Mouse (Mus musculus): ENCODE measurements around the gene Fgd3.

Gene Fgd3

DNA sequence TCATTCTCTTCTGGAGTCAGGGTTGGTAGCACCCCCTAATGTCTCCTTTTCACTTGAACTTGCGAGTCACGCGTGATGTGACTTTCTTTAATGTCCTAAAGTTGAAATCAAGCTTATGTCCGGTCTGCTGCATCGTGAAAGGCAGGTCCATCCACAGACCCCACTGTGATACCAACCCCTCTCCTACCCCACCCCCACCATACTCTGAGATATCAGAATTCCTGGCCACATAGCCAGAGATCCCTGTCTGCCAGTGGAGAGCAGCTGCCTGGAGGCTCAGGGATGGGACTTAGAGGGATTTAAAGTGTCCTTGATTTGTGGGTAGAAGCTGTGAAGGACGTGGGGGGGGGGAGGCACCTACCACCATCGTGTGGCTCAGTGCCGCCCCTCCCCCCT, 71.6 kb downstream of the Fgd3 start, which contains the start of gene Susd3:
TSS of gene Susd3 (minus strand) at position 240 of the 396 bp plus-strand sequence.
- no peak for DNase-seq (ENCODE audit: low read depth, low spot score)

DNA sequence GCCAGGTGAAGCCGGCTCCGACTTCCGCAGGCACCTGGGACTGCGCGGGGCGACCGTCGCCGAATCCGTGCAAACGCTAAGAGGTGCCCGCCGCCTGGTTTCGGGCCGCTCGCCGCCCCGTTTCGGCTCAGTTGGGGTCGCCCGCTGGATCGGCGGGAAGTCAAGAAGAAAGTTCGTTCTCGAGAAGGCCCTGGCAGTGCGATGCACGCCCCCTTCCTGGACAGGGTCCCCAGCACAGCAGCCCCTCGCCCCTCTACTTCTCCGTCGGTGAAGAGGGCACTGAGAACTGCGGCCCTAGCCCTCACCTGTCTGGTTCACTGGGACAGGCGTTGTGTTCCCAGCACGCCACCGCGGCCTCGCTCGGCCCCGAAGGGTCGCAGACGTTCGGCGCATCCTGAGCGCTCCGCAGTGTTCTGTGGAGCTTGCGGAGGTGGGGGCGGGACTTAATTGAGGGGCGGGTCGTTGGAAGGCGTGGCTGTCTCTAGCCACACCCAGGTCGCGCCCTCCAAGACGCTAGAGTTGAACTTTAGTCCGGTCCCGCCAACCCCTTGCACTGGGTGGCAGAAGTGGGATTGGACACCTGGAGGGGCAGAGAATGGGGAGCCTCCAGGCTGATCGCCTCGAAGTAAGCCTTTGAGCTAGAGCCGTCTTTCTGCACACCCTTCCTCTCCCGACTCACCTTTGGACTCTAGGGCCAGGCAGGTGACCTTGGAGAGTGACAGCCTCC, 72.2 kb downstream of the Fgd3 start:
- peak; percentile 74 for DNase-seq (ENCODE audit: low read depth, low spot score)

DNA sequence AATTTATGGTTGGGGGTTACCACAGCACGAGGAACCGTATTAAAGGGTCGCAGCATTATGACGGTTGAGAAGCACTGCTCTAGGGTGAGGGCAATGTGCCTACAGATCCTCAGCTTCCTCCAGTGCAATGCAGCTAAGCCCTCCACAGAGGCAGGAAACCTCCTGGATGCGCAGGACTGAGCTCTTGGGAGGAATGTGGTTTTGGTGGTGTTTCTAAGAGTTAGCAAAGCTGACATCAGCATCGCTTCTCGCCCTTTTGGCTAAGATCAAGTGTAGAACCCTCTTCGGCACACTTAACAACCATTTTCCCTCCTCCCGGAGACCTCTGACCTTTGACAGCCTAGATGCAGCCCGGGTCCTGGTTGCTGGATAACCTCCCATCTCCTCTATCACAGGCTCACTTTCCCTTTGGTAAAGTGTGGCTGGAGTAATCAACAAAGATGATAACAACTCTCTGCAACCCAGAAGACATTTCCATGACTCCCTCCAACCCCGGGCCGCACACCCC, 72.8 kb downstream of the Fgd3 start:
- no peak for DNase-seq (ENCODE audit: low read depth, low spot score)

DNA sequence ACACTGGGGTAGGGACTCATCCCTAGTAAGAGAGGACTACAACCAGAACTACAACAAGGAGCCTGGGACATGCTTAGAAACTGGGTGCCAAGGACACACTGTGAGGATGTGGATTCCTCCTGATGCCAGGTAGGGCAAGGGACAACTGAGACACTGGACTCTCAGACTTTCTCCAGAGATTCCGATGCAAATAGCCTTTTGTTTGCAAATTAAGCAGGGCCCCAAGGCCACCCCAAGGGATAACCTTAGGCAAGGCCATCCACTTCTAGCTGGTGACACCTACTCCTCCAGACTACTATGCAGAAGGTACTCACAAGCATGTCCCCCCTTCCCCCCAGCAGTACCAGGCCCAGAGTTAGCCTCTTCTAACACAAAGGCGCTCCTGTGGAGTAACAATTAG, 73.5 kb downstream of the Fgd3 start:
- DNase-seq (ENCODE audit: low read depth, low spot score): no peak

DNA sequence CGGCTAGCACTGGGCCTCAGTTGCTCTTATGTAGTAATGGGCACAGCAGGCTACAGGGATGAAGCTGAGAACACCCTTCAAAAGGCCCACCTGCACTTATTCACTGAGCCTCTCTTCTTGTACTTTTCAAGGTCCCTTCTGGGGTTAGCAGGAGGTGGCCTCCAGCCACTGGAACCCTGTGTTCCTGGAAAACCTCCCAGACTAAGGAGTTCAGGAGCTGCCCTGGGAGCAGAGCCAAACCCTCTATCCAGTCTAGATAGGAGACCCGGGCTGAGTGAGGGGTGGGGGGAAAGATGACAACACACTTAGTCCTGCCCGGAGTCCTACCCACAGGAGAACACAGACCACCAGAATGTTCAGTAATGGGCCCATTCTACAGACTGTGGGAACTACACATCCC, 74.1 kb downstream of the Fgd3 start:
- no peak for DNase-seq (ENCODE audit: low read depth, low spot score)

DNA sequence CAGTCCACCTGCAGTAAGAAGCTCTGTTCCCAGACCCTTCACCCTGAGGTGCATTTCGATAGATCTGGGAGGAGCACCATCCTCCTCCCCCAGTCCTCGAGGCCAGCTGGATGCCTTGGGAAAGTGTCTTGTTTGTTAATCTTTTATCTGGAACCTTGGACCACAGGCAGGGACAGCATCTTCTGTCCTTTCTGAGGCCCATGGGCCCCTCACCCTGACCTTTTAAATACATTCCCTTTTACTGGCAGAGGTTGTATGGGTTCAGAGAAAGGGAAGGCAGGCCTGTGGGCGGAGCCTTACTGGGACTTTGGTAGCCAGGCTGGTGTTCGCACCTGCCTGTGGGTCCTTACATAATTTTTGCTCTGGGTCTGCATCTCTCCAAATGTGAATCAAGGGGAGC, 74.9 kb downstream of the Fgd3 start:
- DNase-seq (ENCODE audit: low read depth, low spot score): no peak

DNA sequence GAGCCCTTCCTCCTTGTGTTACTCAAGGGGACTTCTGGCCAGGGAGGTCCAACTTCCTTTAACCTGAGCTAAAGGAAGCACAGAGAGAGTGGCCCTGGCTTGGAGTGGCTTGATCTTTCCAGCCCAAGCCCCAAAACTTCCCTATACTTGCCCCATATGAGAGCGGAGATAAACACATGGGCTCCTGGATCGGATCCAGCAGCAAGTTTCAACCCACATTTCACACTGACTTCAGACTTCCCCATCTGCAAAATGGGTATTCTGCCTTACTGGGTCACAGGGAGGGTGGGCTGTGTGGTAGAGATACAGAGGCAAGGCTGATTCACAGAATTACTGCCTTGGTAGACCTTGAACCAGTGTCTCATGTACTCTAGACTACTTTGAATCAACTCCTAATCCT, 76.6 kb downstream of the Fgd3 start:
- DNase-seq (ENCODE audit: low read depth, low spot score): no peak

DNA sequence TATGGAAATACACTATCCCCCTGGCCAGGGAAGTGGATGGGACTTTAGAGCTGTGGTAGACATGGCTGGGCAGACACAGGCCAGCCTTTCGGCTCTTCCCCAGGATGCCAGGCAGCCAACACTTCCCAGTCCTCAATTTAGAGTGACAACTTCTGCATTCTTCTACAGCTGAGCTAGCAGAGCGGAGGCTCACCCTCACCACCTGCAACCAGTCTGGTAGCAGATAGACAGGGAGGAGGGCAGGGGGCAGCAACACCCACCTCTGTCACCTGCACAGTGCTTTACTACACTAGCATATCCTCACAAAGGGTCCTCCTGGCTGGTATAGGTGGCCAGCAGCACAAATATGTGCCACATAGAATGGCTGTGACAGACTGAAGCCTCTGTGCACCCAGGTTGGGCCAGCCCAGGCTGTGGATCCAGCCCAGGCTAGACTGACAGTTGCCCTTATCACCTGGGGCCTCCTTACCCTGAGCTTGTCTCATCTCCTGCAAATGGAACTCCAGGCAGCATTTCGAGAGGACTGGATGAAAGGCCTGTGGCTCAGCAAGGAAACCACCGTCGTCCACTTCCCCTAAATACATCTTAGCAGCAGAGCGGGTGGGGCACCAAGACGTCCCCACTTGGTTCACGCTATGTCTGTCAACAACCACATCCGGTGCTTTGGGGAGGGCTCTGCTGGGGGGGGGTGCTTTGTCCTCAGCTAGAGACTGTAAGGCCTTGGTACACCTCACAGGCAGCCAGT, 77.6 kb downstream of the Fgd3 start:
- DNase-seq (ENCODE audit: low read depth, low spot score): no peak

DNA sequence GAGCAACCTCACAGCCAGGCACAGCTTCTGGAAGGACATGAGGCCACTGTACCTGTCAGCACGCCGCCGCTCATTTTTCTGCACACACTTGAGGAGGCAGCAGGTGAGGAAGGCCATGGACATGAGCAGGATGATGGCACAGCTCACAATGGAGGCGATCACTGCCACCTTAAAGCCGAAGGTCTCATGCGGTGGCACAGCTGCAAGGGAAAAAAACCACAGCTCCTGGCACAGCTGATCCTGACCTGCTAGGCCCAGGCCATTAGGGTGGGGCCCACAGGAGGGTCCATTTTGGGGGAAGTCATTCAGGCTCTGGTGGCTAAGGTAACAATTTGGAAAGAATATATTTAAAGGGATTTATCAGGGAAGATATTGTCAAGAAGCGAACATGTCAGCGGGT, 81.4 kb downstream of the Fgd3 start:
- no peak for DNase-seq (ENCODE audit: low read depth, low spot score)

DNA sequence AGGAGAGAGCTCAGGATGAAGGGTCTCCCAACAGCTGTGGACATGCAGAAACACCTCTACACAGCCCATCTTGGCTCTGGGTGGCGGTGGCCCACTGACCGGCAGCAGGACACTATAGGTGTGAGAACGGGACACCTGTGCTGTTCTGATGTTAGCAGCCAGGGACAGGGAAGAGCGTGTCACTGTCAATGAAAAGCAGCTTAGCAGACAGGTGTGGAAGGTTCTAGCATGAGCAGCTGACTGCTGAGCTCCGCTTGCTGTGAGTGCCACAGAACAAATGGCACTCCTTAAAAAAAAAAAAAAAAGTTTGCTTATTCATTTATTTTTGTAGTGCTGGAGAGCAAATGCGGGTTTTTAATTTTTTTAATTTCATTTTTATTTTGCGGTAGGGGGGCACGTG, 82.5 kb downstream of the Fgd3 start:
- no peak for DNase-seq (ENCODE audit: low read depth, low spot score)

DNA sequence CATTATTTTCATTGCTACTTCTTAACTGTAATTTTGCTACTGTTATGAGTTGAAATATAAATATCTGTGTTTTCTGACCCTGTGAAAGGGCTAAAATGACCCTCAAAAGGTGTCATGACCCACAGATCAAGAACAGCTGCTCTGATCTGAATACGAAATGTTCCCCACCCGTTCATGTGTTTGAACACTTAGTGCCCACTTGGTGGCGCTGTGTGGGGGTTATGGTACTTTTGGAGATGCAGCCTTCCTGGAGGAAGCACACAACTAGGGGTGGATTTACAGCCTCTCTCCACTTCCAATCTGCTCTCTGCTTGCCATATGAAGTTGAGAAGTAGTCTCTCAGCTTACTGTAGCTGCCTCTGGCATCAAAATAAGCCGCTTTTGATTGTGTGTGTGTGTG, 85.4 kb downstream of the Fgd3 start:
- no peak for DNase-seq (ENCODE audit: low read depth, low spot score)

DNA sequence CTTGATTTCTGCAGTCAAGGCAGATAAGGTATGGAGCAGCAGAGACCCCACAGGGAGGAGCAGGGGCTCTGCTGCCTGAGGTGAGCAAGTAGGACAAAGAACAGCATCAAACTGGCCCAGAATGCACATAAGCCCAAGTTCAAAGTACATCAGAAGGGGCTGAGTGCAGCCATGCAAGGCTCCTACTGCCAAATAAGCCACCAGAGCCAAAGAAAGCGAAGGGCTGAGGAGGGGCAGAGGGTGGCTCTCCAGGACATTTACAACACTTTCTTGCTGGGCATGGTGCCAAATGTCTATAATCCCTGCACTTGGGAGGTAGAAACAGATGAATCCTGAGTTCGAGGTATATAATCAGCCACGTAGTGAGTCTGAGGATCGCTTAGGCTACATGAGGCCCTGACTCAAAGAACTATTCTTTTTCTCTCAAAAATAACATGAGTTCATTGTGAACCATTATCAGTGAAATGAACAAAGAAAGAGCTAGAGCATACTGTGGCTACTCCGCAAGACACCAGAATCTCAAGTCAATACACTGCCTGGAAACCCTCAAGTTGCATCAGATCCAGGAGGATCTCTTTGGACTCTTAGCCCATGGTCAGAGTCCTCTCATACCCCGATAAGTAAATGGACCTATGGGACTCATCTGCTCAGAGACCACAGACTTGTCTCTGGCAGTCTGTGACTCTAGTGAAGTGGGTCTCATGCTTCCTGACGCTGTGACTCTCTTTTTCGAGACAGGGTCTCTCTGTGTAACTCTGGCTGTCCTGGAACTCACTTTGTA, 86.1 kb downstream of the Fgd3 start:
- DNase-seq (ENCODE audit: low read depth, low spot score): no peak

DNA sequence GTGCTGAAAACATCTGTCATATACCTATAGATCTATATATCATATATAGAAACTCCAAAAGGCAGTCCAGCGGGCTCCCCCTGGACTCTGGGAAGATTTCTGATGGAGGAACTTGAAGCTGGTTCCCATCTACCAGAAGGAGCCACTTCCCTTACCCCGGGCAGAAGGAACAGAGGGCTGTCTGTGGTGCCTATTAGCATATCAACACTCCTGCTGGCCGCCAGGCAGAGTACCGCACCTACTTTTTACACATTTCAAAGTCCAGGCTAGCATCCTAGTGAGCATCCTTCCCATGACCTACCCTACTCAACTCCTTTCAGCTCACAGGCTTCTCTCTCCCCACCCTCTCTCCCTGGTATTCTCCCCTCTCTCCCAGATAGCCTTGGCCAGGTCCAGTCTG, 94.5 kb downstream of the Fgd3 start:
- no peak for DNase-seq (ENCODE audit: low read depth, low spot score)

DNA sequence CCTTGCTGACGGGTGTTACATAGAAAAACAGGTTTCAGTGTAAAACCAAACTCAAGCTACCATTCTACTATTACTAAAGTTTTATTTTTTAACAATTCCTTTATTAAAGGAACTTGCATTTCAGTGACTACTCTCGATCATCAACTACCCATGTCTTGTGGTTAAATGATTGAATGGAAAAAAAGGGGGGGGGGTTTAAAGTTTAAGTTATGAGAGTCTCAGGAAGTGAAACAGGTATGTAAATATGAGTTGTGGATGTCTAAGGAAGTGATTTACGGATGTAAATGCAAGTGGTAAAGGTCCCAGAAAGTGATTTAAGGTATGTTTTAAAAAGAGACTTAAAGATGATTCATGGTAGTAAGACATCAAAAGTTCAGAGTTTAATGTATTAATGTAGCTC, 95.0 kb downstream of the Fgd3 start:
- DNase-seq (ENCODE audit: low read depth, low spot score): no peak

DNA sequence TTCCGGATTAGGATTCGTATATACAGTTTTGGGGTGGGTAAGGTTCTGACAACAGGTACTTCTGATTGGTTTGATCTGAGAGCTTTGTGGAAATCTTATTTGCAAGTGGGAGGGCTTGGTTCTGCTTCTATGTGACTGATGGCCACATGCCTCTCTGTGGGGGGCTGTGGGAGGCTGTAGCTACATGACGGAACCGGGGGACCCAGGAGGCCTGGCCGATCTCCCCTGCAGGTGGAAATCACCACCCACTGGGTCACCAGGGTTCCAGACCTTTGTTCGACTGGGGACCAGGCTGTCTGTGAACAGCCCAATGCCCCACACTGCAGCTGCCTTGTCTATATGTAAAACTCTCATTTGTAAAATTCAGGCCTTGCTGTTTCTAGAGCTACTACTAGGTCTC, 95.4 kb downstream of the Fgd3 start:
- DNase-seq (ENCODE audit: low read depth, low spot score): no peak

DNA sequence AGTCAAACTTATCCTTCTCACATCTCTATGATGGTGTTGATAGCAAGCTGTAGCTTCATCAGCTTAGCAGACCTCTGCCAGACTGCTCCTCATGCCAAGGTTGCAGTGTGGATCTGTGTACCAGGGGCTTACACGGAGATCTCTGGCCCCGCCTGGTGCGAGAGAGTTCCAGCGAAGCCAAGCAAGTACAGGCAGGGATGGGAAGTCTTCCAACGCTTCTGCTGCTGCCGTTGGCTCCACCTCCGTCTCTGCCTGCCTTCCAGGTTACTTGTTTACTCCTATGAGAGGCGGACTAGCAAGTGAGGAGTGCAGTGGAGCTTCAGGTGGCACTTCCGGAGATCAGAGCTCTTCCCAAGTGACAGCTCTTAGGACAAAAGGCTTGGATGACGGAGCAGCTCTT, 95.8 kb downstream of the Fgd3 start:
- DNase-seq (ENCODE audit: low read depth, low spot score): no peak

DNA sequence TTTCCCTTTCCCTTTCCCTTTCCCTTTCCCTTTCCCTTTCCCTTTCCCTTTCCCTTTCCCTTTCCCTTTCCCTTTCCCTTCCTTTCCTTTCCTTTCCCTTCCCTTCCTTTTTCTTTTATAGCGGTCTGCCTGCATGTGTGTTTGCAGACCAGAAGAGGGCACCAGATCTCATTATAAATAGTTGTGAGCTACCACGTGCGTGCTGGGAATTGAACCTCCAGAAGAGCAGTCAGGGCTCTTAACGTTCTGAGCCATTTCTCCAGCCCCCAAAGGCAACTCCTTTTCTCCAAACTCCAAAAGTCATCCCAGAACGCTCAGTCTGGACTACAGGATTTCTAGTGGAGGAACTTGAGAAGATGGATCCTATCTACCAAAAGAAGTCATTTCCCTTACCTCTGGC, 99.2 kb downstream of the Fgd3 start:
- DNase-seq (ENCODE audit: low read depth, low spot score): no peak

DNA sequence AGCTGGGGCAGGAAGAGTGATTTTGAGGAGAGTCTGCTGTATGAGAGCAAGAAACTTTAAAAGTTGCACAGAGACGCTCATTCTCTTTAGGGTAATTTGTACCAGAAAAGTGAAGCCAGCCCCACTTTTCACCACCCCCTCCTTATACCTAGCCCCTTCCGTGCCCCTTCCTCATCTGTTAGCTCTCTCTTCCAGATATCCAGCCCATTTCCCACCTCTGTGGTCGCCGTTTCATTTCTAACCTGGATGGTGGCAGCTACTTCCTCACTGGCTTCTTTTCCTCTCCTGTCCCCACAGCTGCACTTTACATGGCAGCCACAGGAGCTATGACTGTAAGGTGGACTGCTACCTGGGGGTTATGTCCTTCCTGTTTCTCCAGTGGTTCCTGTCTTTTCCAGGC, 100.7 kb downstream of the Fgd3 start:
- no peak for DNase-seq (ENCODE audit: low read depth, low spot score)

DNA sequence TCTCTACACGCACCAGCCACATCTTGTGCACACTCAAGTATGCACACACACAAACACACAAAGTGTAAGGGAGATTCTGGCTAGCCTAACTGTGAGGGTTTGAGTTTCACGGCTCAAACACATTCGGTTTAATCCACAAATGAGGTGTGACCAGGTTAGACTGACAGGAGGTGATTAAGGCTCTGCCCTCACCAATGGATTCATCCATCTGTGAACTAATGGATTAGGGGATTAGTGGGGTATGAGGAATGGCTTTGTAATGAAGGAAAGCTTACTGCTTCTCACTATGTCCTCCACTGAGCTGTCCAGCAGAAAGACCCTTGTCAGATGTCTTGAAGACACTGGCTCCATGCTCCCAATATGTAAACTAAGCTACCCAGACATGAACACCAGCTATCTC, 101.5 kb downstream of the Fgd3 start:
- peak; percentile 61 for DNase-seq (ENCODE audit: low read depth, low spot score)

DNA sequence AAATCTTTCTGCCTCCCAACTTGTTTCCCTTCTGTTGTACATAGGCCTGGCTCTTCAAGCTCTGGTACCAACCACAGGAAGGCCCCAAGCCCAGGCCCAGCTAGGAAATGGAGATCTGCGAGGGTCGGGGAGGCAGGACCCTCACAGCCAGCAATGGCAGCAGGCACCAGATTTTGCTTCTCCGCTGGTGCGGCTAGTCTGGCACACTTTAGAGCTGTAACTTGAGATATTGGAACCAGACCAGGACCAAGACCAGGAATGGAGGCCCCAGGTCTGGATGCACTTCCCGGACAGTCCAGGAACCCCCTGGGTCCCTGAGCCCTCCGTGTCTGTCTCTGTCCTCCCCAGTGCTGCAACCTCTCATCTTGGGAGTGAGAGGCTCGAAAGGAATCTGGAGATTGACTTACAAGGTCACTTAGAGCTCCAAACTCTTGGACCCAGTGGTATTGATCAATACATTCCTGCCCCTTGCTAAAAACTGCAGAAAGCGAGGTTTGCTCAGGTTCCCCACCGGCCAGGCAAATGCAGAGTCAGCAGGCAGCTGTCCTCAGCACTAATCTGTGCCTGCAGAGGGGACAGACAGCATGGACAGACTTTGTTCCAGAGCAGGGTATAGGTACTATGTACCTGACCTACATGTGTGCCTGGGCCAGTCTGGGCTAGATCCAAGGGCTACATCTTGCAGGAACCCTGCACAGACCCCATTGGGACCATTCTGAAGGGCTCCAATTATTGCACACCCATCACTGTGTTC, 103.1 kb downstream of the Fgd3 start:
- no peak for DNase-seq (ENCODE audit: low read depth, low spot score)

DNA sequence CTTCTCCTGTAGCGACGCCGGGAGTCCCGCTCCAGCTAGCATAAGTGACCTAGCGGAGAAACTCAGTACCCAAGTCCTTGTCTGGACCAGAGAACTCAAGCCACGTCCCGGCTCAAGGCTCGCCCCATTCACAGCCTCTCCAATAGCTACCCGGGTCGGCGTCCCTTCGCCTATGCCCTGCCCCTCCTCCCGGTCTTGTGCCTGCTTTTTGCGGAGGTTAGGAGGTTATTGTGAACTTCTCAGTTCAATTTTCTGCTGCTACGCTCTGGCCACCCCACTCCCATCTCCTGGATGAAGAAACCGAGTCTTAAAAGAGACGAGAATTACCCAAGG, 103.9 kb downstream of the Fgd3 start:
- no peak for DNase-seq (ENCODE audit: low read depth, low spot score)
